Mouse (Mus musculus) v-Abl transformed pro-B cells (cell line): ENCODE data around the gene Paqr6.

Source experiments
- in situ Hi-C, 2 experiments: fragments of 400-800 bp; cut with MboI; formaldehyde crosslinking; loops; one replicate each; pipeline ENCODE4 v1.15.1; 2025; ENCODE audit not compliant: unreplicated experiment in 2 of 2

Gene Paqr6

DNA sequence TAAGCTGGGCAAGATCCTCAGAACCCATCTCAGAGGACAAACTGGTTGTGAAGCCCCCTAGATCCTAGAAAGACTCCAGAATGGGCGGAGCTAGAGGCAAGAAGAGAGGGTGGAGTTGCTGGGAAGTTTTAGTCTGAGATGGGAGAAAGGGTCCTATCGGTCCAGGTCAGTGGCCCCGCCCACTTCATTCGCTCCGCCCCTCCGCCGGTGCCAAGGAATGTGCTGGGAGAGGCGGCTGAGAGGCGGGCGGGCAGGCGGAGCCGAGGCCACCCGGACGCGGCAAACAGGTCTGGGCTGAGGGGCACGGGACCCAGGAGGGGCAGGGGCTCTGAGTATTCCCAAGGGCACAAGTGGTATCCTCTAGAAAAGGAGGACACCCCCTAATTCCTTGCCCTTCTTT lies at the start of gene Paqr6:
Gene Paqr6 (plus strand): TSS at position 248 of the 400 bp plus-strand sequence.
- in situ Hi-C loops = no loop called here

GRCm38 (mm10) chr3:88324951-88325405 lies 39.4 kb upstream of the Paqr6 start, which contains the start of gene Glmp:
Glmp (plus strand) TSS chr3:88325023.
- in situ Hi-C loops = loop anchor here in 1 of 2 experiments (25.0 kb wide), 2 partner anchors 737 to 1712 kb away; no protein-coding TSS in a partner anchor

DNA sequence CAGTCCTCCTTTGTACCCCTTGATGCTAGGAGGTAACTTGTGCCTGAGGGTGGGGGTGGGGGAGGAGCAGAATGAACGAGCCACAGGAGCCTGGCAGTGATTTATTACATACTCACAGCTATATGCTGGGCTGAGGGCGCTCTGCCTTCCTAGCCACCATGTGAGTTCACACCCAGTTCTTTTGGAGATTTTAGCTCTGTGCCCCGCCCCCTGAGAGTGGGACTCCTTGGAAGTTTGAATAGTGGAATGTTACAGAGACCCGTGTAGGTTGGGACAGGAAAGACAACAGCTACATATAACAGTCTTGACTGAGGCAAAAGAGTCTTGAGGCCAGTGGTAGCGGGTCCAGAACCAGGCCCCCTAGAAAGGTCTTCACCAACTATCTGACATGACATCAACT lies 35.4 kb upstream of the Paqr6 start:
- in situ Hi-C loops = no loop called here

DNA sequence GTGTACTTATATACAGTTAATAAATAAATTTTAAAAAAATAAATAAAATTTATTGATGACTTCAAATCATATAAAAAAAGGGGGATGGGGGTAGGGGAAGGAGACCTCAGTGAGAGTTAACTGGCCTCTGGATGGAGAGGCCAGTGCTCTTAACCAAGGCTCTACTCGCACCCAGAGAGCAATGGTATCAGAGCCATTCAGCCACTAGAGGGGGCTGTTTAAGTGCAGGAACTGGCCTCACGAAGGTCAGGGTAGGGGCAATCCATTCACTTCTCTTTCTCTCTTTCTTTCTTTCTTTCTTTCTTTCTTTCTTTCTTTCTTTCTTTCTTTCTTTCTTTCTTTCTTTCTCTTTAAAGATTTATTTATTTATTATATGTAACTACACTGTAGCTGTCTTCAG lies 33.1 kb upstream of the Paqr6 start:
- in situ Hi-C loops = loop anchor here (5.0 kb wide), 2 partner anchors 76 to 141 kb away; no protein-coding TSS in a partner anchor

DNA sequence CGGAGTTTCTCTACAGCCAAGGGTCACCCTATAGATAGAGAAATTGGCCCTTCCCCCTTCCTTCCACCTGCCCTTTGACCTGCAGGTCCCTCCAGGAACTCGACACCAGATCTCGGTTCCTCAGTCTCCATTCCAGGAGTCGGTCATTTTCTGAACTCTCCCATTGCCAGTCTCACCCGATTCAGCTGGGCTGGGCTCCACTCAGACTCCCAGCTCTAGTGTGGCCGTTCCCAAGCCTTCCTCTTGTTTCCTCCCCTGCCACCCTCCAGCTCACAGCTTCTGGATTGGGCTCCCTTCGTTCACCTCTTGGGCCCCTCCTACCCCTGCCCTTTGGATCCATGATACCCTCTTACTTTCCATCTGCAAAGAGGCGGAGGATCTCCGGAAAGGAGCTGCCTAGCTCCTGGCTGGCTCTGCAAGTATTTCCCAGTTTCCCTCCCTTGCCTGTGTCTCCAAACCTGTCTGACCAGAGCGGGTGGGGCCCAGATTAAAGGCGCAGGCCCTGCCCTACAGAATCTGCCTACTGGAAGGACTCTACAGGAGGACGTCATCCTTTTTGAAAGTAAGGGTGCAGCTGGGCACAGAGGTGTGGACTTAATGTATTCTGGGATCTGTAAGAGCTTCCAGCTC lies 30.2 kb upstream of the Paqr6 start:
- in situ Hi-C loops = loop anchor here (5.0 kb wide), 2 partner anchors 73 to 138 kb away; no protein-coding TSS in a partner anchor

GRCm38 (mm10) chr3:88334902-88335435 lies 29.4 kb upstream of the Paqr6 start:
- in situ Hi-C loops = loop anchor here (5.0 kb wide), 2 partner anchors 72 to 137 kb away; no protein-coding TSS in a partner anchor

DNA sequence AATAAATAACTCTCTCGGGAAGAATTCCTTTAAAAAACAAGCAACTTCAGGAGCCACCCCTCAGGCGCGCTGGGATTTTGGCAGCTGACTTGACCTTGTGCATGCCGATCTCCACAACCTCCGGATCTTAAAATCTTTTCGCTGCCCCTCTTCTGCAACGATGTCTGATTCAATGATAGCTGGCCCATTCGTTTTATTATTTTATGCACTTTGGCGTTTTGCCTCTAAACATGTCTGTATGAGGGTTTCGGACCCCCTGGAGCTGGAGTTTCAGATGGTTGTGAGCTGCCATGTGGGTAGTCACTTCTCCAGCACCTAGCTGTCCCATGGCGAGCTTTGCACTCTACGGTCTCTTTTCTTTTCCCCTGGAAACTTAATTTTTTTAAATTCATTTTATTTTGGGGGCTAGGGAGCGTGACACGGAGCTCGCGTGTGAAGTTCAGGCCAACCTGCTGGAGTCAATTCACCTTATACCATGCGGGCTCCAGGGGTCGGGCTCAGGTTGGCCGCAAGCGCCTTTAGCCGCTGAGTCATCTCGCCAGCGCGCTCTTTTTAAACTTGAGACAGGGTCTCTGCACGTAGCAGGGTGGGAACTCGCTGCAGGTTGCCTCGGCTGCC lies 28.8 kb upstream of the Paqr6 start:
- in situ Hi-C loops = no loop called here

- in situ Hi-C loops = no loop called here
These were observed 28.0 kb upstream of the Paqr6 start, which contains the start of the genes Tmem79 and Smg5 for GRCm38 (mm10) chr3:88336058-88337013. Tmem79 (minus strand) TSS chr3:88336148. Smg5 (plus strand) TSS chr3:88336260.

DNA sequence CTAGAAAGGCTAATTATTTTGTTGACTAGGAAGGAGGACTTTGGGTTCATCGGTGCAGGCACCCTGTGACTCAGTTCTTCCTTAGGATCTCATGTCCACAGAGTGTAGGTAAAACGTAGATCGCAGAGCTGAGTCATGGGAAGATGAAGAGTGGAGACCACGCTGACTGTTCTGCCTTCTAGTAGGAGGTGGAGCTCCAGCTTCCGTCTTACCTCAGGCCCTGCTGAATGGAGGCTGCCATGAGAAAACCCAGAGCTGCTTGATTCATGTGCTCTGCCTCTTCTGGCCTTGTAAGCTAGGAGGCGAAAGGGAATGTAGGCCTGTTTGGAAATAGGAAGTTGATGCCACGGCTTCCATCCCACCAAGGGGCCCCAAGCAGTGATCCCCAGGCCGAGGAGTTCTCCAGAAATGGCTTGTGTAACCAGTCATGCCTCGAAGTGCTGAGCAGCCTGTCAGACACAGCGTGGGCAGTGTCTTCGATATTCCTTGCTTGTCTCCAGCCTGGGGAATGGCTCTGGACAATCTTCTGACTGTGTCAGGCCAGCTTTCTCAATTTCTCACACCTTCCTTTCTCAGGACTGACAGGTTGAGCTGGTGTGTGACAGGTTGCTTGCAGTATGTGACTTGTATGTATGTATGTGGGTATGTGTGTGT lies 26.9 kb upstream of the Paqr6 start:
- in situ Hi-C loops = no loop called here

DNA sequence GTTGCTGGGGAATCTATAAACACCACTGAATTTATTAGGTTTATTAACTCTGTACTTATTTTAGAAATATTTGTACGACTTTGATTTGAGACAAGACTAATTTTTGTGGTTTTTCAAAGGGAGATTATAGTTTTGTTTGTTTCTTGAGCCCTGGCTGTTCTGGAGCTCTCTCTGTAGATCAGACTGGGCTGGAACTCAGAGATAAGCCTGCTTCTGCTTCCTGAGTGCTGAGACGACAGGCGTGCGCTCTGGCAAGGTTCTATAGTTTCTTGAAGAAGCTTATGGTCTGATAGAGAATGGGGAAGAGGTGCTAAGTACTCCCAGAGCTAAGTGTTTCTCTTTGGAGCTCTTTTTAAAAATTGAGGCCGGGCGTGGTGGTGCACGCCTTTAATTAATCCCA lies 26.1 kb upstream of the Paqr6 start:
- in situ Hi-C loops = no loop called here

GRCm38 (mm10) chr3:88339006-88339405 lies 25.4 kb upstream of the Paqr6 start:
- in situ Hi-C loops = no loop called here

DNA sequence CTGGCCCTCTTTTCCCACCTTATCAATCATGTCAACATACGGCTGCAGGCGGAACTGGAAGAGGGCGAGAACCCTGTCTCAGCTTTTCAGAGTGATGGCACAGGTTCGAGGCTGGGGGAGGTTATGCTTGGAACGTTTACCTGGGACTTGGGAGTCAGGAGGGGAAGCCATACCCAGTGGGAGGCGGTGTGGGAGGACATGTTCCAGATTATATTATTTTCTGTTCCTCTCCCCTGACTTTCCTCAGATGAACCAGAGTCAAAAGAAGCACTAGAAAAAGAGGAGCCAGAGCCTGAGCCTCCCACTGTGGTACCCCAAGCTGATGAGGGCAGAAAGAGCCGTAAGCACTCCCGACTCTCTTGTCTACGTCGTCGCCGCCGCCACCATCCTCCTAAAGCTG lies 13.7 kb upstream of the Paqr6 start:
- in situ Hi-C loops = loop anchor here in 1 of 2 experiments (10.0 kb wide), 1 partner anchor 54 kb away; no protein-coding TSS in a partner anchor

DNA sequence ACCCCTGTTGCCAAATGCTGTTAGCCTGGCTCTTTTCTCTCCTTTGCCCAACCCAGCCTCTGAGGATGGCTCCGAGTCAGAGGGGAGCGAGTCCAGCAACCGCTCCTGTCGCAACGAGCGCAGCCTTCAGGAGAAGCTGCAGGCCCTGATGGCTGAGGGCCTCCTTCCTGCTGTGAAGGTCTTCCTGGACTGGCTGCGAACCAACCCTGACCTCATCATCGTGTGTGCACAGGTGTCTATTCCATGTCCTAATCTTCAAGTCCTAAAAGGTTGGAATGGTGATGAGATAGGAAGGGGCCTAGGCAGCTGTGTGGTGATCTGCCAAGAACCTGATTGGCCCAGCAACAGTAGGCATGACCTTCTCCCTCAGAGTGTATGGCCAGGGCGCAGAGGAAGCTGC lies 11.5 kb upstream of the Paqr6 start:
- in situ Hi-C loops = loop anchor here in 1 of 2 experiments (10.0 kb wide), 1 partner anchor 52 kb away; no protein-coding TSS in a partner anchor

- in situ Hi-C loops = loop anchor here (5.0 to 10.0 kb wide), 2 partner anchors 48 to 50 kb away; no protein-coding TSS in a partner anchor
These were observed 9.8 kb upstream of the Paqr6 start for GRCm38 (mm10) chr3:88354396-88355165.

- in situ Hi-C loops = loop anchor here (5.0 to 10.0 kb wide), 2 partner anchors 43 to 45 kb away; no protein-coding TSS in a partner anchor
These were observed 4.8 kb upstream of the Paqr6 start for GRCm38 (mm10) chr3:88359584-88359983.

DNA sequence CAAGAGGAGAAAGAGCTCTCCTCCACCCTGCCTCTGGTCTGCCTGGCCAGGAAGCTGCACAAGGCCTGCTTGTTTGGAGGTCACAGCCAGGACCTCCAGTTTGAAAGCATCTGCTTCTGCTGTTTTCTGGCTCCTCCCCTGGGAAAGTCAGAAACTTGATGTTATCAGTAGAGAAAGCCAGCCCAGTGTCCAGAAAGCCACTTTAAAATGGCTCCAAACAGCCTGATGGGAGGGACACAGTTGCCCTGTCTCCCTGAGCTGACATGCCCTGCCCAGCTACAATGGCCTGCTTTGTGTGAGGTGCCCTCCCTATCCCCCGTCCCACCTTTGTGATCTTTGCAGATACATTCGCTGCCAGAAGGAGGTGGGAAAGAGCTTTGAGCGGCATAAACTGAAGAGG lies 4.4 kb upstream of the Paqr6 start:
- in situ Hi-C loops = loop anchor here (5.0 to 10.0 kb wide), 2 partner anchors 42 to 45 kb away; no protein-coding TSS in a partner anchor

DNA sequence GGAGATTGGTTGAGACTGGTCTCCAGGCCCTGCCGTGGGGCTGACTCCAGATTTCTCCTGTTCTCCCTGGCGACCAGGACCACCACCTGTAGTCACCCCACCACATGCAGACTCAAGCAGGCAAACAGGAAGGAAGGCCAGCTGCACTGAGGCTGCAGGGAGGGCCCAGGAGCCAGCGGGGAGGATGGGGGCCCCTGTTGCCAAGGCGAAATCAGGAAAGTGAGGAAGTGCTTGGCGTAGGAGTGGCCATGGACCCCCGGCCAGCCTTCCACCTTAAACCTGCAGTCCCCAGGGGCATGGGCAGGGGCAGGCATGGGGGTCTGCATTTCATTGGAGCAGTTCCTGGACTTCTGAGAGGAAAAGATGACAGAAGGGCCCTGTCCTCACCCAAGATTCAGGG lies 3.3 kb upstream of the Paqr6 start:
- in situ Hi-C loops = no loop called here

- in situ Hi-C loops = no loop called here
These were observed 2.6 kb upstream of the Paqr6 start for GRCm38 (mm10) chr3:88361612-88362313.
